Mouse (Mus musculus) thymus, adult 2 months (tissue): ENCODE measurements around the gene Rfwd3.

Experiments used
- CTCF ChIP-seq: fragments of 200-500 bp; IDR thresholded peaks from 2 replicates; pipeline ENCODE4 v1.5.1; 2012; ENCODE audit warnings: mild to moderate bottlenecking, control low read depth, low read length, moderate library complexity, borderline replicate concordance; ENCODE audit not compliant: control insufficient read depth, poor library complexity, insufficient read depth; ENCODE audit errors: extremely low read depth
- POLR2A ChIP-seq: fragments of 200-500 bp; IDR thresholded peaks from 2 replicates; pipeline ENCODE4 v1.6.1; 2012; ENCODE audit warnings: mild to moderate bottlenecking, low read length, control low read depth, moderate library complexity; ENCODE audit not compliant: control insufficient read depth, poor library complexity, insufficient read depth; ENCODE audit errors: extremely low read depth

DNA sequence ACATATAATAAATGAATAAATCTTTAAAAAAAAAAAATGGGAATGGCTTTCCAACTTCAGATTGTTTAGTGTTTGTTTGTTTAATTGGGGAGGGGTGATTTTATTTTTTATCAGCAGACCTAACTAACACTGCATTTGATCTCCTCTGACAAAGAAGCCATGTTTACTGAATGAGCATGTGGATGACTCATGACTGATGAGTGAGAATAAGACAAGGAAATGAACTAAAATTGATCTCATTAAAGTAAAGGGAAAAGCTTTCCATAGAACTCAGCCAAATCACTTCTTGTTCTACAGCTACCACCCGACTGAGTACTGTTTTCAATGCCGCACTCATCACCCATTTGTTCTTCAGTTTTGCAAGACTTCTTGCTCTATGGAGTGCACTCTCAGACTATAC is 66.3 kb downstream of the Rfwd3 start:
- TF ChIP-seq POLR2A (no peak), CTCF (no peak)
